ENCODE assay signal across 16 mouse cellular contexts in the genomic region with DNA sequence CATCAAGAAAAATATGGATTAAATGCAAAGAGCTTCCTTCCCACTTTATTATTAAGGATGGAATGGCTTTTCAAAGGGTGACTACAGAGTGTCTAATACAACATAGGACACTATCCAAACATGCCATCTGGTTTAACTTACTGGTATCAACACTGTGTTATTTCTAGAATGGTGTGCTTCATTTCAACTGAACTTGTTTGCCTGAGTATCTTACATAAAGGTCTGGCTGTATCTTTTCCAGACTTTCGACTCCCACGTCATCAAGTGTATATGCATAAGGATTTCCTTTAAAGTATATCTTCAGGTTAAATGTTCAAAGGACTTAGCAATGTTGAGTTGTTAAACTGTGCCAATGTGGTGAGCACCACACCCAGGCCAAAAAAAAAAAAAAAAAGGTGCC.
"Had no signal": no experiment of that assay in that cellular context is flagged by ENCODE, and none has a peak within 500 bp of the region (broad histone marks: within the 10 kb centered on the region; RNA-seq: fewer than 3 reads in every experiment).

No protein-coding gene starts in this region.

- DNase-seq: kidney, adult 11 months; kidney, adult 9 months; kidney, postnatal 36 days; lung, embryonic 14.5 days; lung, postnatal 10 days; lung, postnatal 4 days; retina, postnatal 1 day; right cerebral cortex, postnatal 4 days; spleen, adult 18-20 months; thymus, postnatal 36 days had no signal

- H3K4me3 ChIP-seq: limb, embryonic 15.5 days; liver, embryonic 12.5 days; midbrain, embryonic 12.5 days; neural tube, embryonic 13.5 days had no signal

- H3K27ac ChIP-seq: hindbrain, postnatal 0 days; kidney, postnatal 0 days; limb, embryonic 15.5 days; liver, embryonic 12.5 days; midbrain, embryonic 12.5 days; neural tube, embryonic 13.5 days had no signal
